Mouse (Mus musculus) heart, embryonic 11.5 days (tissue): ENCODE results near the gene Samd4b. TPM values are rescaled to one million over a fixed set of nuclear protein-coding genes. Genes with fewer than 3 reads are reported as not detected.
A peak's percentile ranks its signal among the peaks of the same experiment; 100 is the strongest.

Source experiments
- ATAC-seq: fragments of 200-750 bp; cut with Nextera tagmentation; replicated peaks from 2 replicates; pipeline ENCODE4 v1.8.0; 2017; ENCODE audit warnings: moderate library complexity; ENCODE audit not compliant: insufficient number of reproducible peaks, low FRiP score, low TSS enrichment
- H3K27ac ChIP-seq: fragments of 300-500 bp; sonication (generic); 2 replicates; pipeline ENCODE4 v1.5.1; 2014; ENCODE audit warnings: mild to moderate bottlenecking, low read depth, low read length
- H3K27me3 ChIP-seq: fragments of 300-500 bp; sonication (generic); 2 replicates; pipeline ENCODE4 v1.6.1; 2014; ENCODE audit warnings: mild to moderate bottlenecking, low read length, mixed read lengths; ENCODE audit not compliant: control insufficient read depth, insufficient read depth
- H3K36me3 ChIP-seq: fragments of 300-500 bp; sonication (generic); 2 replicates; pipeline ENCODE4 v1.6.1; 2014; ENCODE audit warnings: mild to moderate bottlenecking, low read length, moderate library complexity, mixed read lengths; ENCODE audit not compliant: control insufficient read depth, insufficient read depth
- H3K4me1 ChIP-seq: fragments of 300-500 bp; sonication (generic); 2 replicates; pipeline ENCODE4 v1.6.1; 2014; ENCODE audit warnings: low read length; ENCODE audit not compliant: control insufficient read depth, insufficient read depth
- H3K4me2 ChIP-seq: fragments of 300-500 bp; sonication (generic); 2 replicates; pipeline ENCODE4 v1.6.1; 2014; ENCODE audit warnings: mild to moderate bottlenecking, moderate library complexity
- H3K4me3 ChIP-seq: fragments of 300-500 bp; sonication (generic); 2 replicates; pipeline ENCODE4 v1.5.1; 2014; ENCODE audit warnings: low read depth, low read length
- H3K9ac ChIP-seq: fragments of 300-500 bp; sonication (generic); 2 replicates; pipeline ENCODE4 v1.6.1; 2014; ENCODE audit warnings: mild to moderate bottlenecking, low read depth, low read length, moderate library complexity
- H3K9me3 ChIP-seq: fragments of 300-500 bp; sonication (generic); replicated peaks from 2 replicates; pipeline ENCODE4 v1.6.1; 2016; ENCODE audit warnings: low read length; ENCODE audit not compliant: control insufficient read depth
- WGBS: fragments of 180-500 bp; shearing (Covaris S2); extraction: QIAGEN DNeasy Blood & Tissue Kit; methylation state at CpG from one replicate; pipeline ENCODE4 v1.1.7; 2014; ENCODE audit not compliant: insufficient replicate concordance; 5-methylcytosine and 5-hydroxymethylcytosine counted together
- polyA plus RNA-seq: library from polyadenylated mRNA; unstranded; fragments of >200 nt; fragmentation: Nextera tagmentation; extraction: Ambion mirVana; gene quantifications from 2 replicates; pipeline ENCODE4 v1.2.1, GENCODE M21; 2014

Gene Samd4b
- polyA plus RNA-seq, 1 experiment from 2014 or later: 22.8 TPM

DNA sequence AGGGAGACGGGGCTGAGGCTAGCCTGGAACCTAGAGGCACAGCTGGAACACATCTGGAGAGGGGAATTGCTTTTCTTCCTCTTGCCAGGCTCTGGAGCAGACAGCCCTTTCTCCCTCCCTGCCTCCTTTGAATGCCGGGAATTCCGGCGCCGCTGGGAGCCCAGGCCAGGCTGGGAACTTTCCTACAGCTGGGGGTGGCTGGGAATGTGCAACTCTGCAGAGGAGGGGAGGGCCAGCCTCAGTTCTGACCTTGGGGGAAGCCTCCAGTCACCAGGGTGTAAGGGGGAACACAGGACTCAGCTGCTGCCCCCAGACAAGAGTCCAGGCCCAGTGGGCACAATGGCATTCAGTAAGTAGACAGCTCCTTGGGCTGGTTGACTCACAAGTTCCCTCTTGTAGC, 241.0 kb downstream of the Samd4b start:
- H3K9me3 ChIP-seq: no peaks in the 10 kb centered on the region
- peaks cover 27% of the 10 kb centered on the region for H3K4me1 ChIP-seq
- H3K4me2 ChIP-seq: peak overlapping the region; percentile 33
- H3K27ac ChIP-seq: peak overlapping the region; percentile 87
- no peaks in the 10 kb centered on the region for H3K27me3 ChIP-seq
- no peak overlapping the region for H3K4me3 ChIP-seq
- ATAC-seq: peak; percentile 49; the same call in 1 of the 2 replicates
- 9% methylated on average over 5 of the region's 5 CpGs for WGBS
- peaks cover 44% of the 10 kb centered on the region for H3K36me3 ChIP-seq
- 0 out of 2 replicates have a peak overlapping the region, but pooled peaks have one; percentile 34 for H3K9ac ChIP-seq

DNA sequence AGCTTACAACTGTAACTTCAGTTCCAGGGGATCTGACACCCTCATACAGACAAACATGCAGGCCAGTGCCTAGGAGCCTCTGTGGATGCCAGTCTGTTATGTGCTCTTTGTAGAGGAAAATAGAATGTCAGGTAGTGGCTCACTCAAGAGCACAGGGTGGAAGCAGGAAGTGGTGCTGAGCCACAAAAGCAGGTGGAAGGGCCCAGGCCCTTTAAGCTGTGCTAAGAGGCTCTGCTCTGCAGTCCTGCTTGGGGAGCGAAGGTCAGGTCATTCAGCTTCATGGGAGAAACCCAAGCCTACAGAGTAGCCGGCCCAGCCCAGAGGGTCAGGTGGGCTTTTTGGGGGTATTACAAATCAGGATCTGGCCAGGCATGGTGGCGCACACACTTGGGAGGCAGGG, 242.7 kb downstream of the Samd4b start:
- no peaks in the 10 kb centered on the region for H3K9me3 ChIP-seq
- H3K4me1 ChIP-seq: peaks cover 34% of the 10 kb centered on the region
- 91% methylated on average over 3 of the region's 3 CpGs for WGBS
- no peak overlapping the region for H3K4me2 ChIP-seq
- peaks cover 34% of the 10 kb centered on the region for H3K36me3 ChIP-seq
- H3K9ac ChIP-seq: no peak overlapping the region
- ATAC-seq: no peak
- H3K27ac ChIP-seq: no peak overlapping the region
- no peaks in the 10 kb centered on the region for H3K27me3 ChIP-seq
- H3K4me3 ChIP-seq: no peak overlapping the region

DNA sequence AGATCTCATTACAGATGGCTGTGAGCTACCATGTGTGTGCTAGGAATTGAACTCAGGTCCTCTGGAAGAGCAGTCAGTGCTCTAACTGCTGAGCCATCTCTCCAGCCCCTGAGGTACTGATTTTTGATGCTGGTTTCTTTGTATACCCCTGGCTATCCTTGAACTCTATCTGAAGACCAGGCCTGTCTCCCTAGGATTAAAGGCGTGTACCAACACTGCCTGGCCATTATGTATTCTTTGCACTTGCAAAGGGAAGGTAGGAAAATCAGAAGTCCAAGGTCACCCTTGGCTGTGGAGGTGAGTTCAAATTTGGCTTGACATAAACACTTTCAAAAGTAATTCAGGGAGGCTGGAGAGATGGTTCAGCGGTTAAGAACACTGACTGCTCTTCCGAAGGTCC, 243.3 kb downstream of the Samd4b start:
- peaks cover 28% of the 10 kb centered on the region for H3K36me3 ChIP-seq
- peaks cover 35% of the 10 kb centered on the region for H3K4me1 ChIP-seq
- H3K4me2 ChIP-seq: no peak overlapping the region
- ATAC-seq: no peak
- no peaks in the 10 kb centered on the region for H3K9me3 ChIP-seq
- no peak overlapping the region for H3K27ac ChIP-seq
- H3K4me3 ChIP-seq: no peak overlapping the region
- WGBS: 91% methylated on average over 3 of the region's 3 CpGs
- no peak overlapping the region for H3K9ac ChIP-seq
- H3K27me3 ChIP-seq: no peaks in the 10 kb centered on the region

- H3K4me3 ChIP-seq: no peak overlapping the region
- no peaks in the 10 kb centered on the region for H3K9me3 ChIP-seq
- H3K9ac ChIP-seq: no peak overlapping the region
- peaks cover 34% of the 10 kb centered on the region for H3K4me1 ChIP-seq
- H3K27ac ChIP-seq: no peak overlapping the region
- H3K36me3 ChIP-seq: peaks cover 26% of the 10 kb centered on the region
- WGBS: 77% methylated on average over 3 of the region's 3 CpGs
- H3K4me2 ChIP-seq: no peak overlapping the region
- ATAC-seq: no peak
- no peaks in the 10 kb centered on the region for H3K27me3 ChIP-seq
Observed at GRCm38 (mm10) chr7:28354113-28354581, 243.8 kb downstream of the Samd4b start.

DNA sequence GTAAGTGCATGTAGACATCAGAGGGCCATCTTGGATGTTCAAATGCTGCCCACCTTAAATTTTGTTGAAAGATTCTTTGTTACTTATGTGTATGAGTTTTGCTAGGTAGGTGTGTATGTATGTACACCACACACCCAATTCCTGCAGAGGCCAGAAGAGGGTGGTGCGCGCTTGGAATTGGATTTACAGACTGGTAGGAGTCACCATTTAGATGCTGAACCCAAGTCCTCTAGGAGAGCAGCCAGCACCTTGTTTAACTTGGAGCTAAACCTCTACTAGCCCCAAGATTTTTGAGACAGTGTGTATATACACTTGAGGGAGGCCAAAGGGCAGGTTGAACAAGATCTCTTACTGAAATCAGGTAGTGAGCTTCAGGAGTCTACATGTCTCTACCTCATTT, 244.7 kb downstream of the Samd4b start:
- no peak overlapping the region for H3K4me2 ChIP-seq
- no peaks in the 10 kb centered on the region for H3K27me3 ChIP-seq
- no peak overlapping the region for H3K4me3 ChIP-seq
- H3K9me3 ChIP-seq: no peaks in the 10 kb centered on the region
- no peak for ATAC-seq
- 98% methylated on average over 2 of the region's 2 CpGs for WGBS
- H3K36me3 ChIP-seq: peaks cover 26% of the 10 kb centered on the region
- H3K4me1 ChIP-seq: peaks cover 29% of the 10 kb centered on the region
- no peak overlapping the region for H3K9ac ChIP-seq
- no peak overlapping the region for H3K27ac ChIP-seq

- peak overlapping the region; percentile 92 for H3K4me3 ChIP-seq
- H3K4me1 ChIP-seq: peaks cover 14% of the 10 kb centered on the region
- H3K27me3 ChIP-seq: no peaks in the 10 kb centered on the region
- no peak overlapping the region for H3K27ac ChIP-seq
- H3K9me3 ChIP-seq: no peaks in the 10 kb centered on the region
- WGBS: 35% methylated on average over 4 of the region's 4 CpGs
- peaks cover 26% of the 10 kb centered on the region for H3K36me3 ChIP-seq
- ATAC-seq: no peak
- H3K4me2 ChIP-seq: peak overlapping the region; percentile 94
- H3K9ac ChIP-seq: peak overlapping the region; percentile 98
Observed at GRCm38 (mm10) chr7:28351676-28352191, 246.2 kb downstream of the Samd4b start.

DNA sequence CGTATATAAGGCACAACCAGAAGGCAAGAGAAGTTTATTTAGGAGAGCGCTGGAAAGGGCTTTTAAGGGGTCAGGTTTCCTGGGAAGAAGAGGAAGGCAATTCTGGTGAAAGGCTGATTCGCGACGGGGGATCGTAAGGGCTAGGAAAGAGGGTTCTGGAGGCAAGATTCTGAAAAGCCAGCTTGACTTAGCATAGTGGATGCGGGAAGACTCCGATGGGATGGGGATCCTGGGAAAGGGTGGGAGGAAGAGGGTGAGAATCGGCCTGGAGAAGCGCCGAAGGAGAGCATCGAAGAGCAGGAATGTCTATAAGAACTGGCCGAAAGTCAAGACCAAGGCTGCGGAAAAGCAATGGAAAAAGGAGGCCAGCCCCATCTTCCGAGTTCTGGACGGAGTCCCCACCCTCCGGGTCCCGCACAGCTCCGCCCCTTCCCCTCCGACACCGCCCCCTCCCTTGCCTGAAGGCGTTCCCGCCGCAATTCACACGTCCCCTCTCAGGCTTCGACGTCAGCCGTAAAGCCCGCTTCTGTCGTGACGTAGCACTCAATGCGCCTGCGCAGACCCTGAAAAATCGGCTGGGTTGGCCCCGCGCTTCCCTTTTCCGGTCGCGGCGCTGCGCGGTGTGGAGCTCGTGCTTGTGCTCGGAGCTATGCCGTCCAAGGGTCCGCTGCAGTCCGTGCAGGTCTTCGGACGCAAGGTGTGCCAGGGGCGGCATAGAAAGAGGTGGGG, 247.6 kb downstream of the Samd4b start, which contains the start of gene Rps16:
TSS of gene Rps16 (plus strand) at position 498 of the 729 bp plus-strand sequence.
- under 1% methylated on average over 50 of the region's 50 CpGs for WGBS
- Histone ChIP-seq H3K27me3 (no peaks in the 10 kb centered on the region), H3K27ac (peak within 1 kb of the TSS; percentile 86), H3K36me3 (peaks cover 26% of the 10 kb centered on the region), H3K9me3 (no peaks in the 10 kb centered on the region), H3K4me1 (peaks cover 10% of the 10 kb centered on the region), H3K4me3 (peak within 1 kb of the TSS; percentile 92), H3K9ac (peak within 1 kb of the TSS; percentile 98), H3K4me2 (peak within 1 kb of the TSS; percentile 94)
- ATAC-seq: peak; percentile 94
